Mouse (Mus musculus) CH12.LX (cell line): Measurements from ENCODE around the gene Snapc1.

Experiments used
- CHD2 ChIP-seq: IDR thresholded peaks from 2 replicates; pipeline ENCODE4 v1.6.1; 2011; ENCODE audit warnings: low read length, improper control_type of control experiment
- CTCF ChIP-seq, 2 experiments: IDR thresholded peaks in 1 of 2; conservative IDR thresholded peaks in 1 of 2; 2 replicates each; pipeline ENCODE4 v1.5.1; 2011 to 2012; ENCODE audit warnings: low read depth in 2 of 2, low read length in 2 of 2, improper control_type of control experiment in 1 of 2, inconsistent platforms in 1 of 2, mild to moderate bottlenecking in 1 of 2, moderate library complexity in 1 of 2
- E2F4 ChIP-seq: IDR thresholded peaks from 2 replicates; pipeline ENCODE4 v1.6.1; 2011; ENCODE audit warnings: low read depth, low read length, improper control_type of control experiment; ENCODE audit not compliant: insufficient replicate concordance
- EP300 ChIP-seq: IDR thresholded peaks from 2 replicates; pipeline ENCODE4 v1.6.1; 2011; ENCODE audit warnings: low read length, improper control_type of control experiment
- MAFK ChIP-seq: IDR thresholded peaks from 2 replicates; pipeline ENCODE4 v1.6.1; 2011; ENCODE audit warnings: low read length, improper control_type of control experiment; ENCODE audit not compliant: insufficient replicate concordance
- MAX ChIP-seq: IDR thresholded peaks from 2 replicates; pipeline ENCODE4 v1.6.1; 2011; ENCODE audit warnings: low read length, improper control_type of control experiment
- MXI1 ChIP-seq: IDR thresholded peaks from 2 replicates; pipeline ENCODE4 v1.6.1; 2011; ENCODE audit warnings: mild to moderate bottlenecking, low read depth, low read length, improper control_type of control experiment
- PAX5 ChIP-seq: IDR thresholded peaks from 2 replicates; pipeline ENCODE4 v1.6.1; 2012; ENCODE audit warnings: low read length, inconsistent platforms, mixed read lengths
- POLR2A ChIP-seq: IDR thresholded peaks from 2 replicates; pipeline ENCODE4 v1.6.1; 2011; ENCODE audit warnings: low read depth, mild to moderate bottlenecking, improper control_type of control experiment, low read length
- POLR2AphosphoS2 ChIP-seq: IDR thresholded peaks from 2 replicates; pipeline ENCODE4 v1.6.1; 2011; ENCODE audit warnings: low read depth, low read length, improper control_type of control experiment
- ZMIZ1 ChIP-seq: IDR thresholded peaks from 2 replicates; pipeline ENCODE4 v1.6.1; 2012; ENCODE audit warnings: low read depth, mild to moderate bottlenecking, inconsistent platforms, low read length, improper control_type of control experiment

GRCm38 (mm10) chr12:73937353-73937752 lies 26.9 kb upstream of the Snapc1 start, which contains the start of gene Gm49321:
- TF ChIP-seq CTCF (conservative IDR thresholded peaks at IDR 0.05 in 1 of 2, IDR thresholded peaks at IDR 0.05 in 1 of 2; ENCODE audit: low read depth in 2 of 2, low read length in 2 of 2) (no peak), ZMIZ1 (no peak), CHD2 (no peak), E2F4 (no peak), POLR2A (no peak), MAFK (no peak), PAX5 (no peak), MXI1 (no peak), MAX (no peak), POLR2AphosphoS2 (no peak), EP300 (no peak)
